30 mouse cellular contexts compared by ENCODE assay signal in genomic region chr1:156608496-156608895, GRCm38 (mm10).
"Had no signal": no experiment of that assay in that cellular context is flagged by ENCODE, and none has a peak within 500 bp of the region (broad histone marks: within the 10 kb centered on the region; RNA-seq: fewer than 3 reads in every experiment).

No protein-coding gene starts in this region.

- H3K9ac ChIP-seq: limb, embryonic 12.5 days; limb, embryonic 13.5 days; limb, embryonic 15.5 days; liver, embryonic 12.5 days; liver, embryonic 13.5 days; liver, embryonic 14.5 days; liver, embryonic 15.5 days; liver, postnatal 0 days; lung, embryonic 14.5 days; lung, embryonic 15.5 days; midbrain, embryonic 12.5 days; midbrain, embryonic 13.5 days; midbrain, embryonic 15.5 days had no signal

- H3K4me3 ChIP-seq: left cerebral cortex, adult 2 months; limb, embryonic 10.5 days; limb, embryonic 12.5 days; limb, embryonic 13.5 days; limb, embryonic 15.5 days; liver, embryonic 12.5 days; liver, embryonic 13.5 days; liver, embryonic 15.5 days; lung, embryonic 15.5 days; megakaryocyte, embryonic 14.5 days; midbrain, embryonic 10.5 days; midbrain, embryonic 12.5 days; midbrain, embryonic 13.5 days; midbrain, embryonic 15.5 days; myocyte had no signal

- H3K27ac ChIP-seq: left cerebral cortex, adult 2 months; limb, embryonic 10.5 days; limb, embryonic 12.5 days; limb, embryonic 13.5 days; limb, embryonic 15.5 days; liver, embryonic 12.5 days; liver, embryonic 13.5 days; liver, embryonic 14.5 days; liver, embryonic 15.5 days; lung, embryonic 15.5 days; macrophage; midbrain, embryonic 10.5 days; midbrain, embryonic 12.5 days; midbrain, embryonic 13.5 days; midbrain, embryonic 15.5 days had no signal

- DNase-seq: left cerebral cortex, postnatal 4 days; liver; liver, embryonic 13.5 days; liver, postnatal 0 days; lung, adult 18-20 months; lung, adult 2 months; lung, embryonic 14.5 days; lung, postnatal 10 days; lung, postnatal 14 days; lung, postnatal 36 days; lung, postnatal 4 days had no signal

- ATAC-seq: liver, embryonic 12.5 days; liver, postnatal 0 days; lung, postnatal 0 days; midbrain, embryonic 13.5 days; midbrain, embryonic 15.5 days; midbrain, embryonic 16.5 days had no signal

- H3K36me3 ChIP-seq: limb, embryonic 15.5 days; liver, embryonic 13.5 days; liver, embryonic 15.5 days; lung, embryonic 15.5 days; midbrain, embryonic 12.5 days; midbrain, embryonic 13.5 days; midbrain, embryonic 15.5 days had no signal

- H3K4me2 ChIP-seq: limb, embryonic 12.5 days; limb, embryonic 13.5 days; limb, embryonic 15.5 days; liver, embryonic 11.5 days; liver, embryonic 12.5 days; liver, embryonic 13.5 days; liver, embryonic 15.5 days; lung, embryonic 14.5 days; lung, embryonic 15.5 days; midbrain, embryonic 12.5 days; midbrain, embryonic 13.5 days; midbrain, embryonic 15.5 days had no signal

- H3K27me3 ChIP-seq: limb, embryonic 12.5 days; limb, embryonic 13.5 days; limb, embryonic 15.5 days; liver, embryonic 12.5 days; liver, embryonic 13.5 days; liver, embryonic 15.5 days; lung, embryonic 15.5 days; megakaryocyte, embryonic 14.5 days; midbrain, embryonic 13.5 days; midbrain, embryonic 15.5 days had no signal

- H3K9me3 ChIP-seq: limb, embryonic 10.5 days; limb, embryonic 12.5 days; limb, embryonic 13.5 days; limb, embryonic 15.5 days; liver, embryonic 12.5 days; liver, embryonic 13.5 days; liver, embryonic 15.5 days; lung, embryonic 15.5 days; megakaryocyte, embryonic 14.5 days; midbrain, embryonic 10.5 days; midbrain, embryonic 12.5 days; midbrain, embryonic 13.5 days; midbrain, embryonic 15.5 days had no signal
